Mouse (Mus musculus) brain, adult 2 months (tissue): ENCODE measurements around the gene Stxbp4.

ENCODE experiments used
- DNase-seq: peaks from one replicate; pipeline ENCODE4 v3.0.0; 2011; ENCODE audit warnings: low read depth, low spot score

Gene Stxbp4

DNA sequence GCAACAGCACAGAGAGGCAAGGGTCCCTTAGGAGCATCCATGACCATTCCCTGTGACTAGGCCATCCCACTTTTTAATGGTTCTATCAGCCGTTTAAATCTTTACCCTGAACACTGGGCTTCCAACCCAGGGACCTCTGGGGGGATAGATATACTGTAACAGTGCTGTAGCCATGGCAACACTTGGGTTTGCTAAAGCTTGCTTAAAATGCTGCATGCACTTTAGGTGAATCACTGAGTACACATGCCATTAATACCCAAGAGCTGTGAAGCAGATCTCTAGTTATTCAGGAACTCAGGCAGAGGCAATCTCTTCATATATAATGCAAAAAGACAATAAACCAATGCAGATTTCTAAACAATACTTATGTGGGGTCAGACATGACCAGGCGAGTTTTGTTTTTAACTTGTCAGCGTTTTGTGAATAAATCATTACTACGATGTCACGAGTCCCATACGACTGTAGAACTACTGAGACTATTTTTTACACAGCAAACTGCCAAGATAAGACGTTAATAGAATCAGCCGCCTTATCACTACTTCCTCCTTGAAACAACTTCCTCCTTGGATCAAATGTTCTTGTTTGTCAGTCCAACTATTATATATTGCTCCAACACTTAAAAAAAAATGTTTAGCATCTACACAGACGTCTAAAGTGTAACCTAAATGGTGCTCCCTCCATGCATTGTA is 79.4 kb downstream of the Stxbp4 start:
- DNase-seq, result peak; percentile 25

DNA sequence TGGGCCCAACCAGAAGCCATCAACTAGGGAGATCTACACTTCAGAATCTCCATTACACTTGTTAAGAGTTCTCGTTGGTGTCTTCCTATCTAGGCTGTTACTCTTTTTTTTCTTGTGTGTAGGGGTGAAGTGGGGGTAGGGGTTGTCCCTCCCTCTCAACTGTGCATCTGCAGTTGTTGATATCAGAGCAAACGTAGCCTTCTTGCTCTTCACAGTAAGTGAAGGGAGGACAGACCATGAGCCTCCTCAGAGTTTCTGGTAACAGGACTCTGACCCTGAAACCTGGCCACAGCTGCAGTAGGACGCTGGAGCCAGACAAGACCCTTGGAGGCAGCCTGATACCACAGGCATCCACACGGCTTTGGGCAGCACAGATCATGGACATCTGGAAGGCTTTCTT is 81.4 kb downstream of the Stxbp4 start:
- no peak for DNase-seq

DNA sequence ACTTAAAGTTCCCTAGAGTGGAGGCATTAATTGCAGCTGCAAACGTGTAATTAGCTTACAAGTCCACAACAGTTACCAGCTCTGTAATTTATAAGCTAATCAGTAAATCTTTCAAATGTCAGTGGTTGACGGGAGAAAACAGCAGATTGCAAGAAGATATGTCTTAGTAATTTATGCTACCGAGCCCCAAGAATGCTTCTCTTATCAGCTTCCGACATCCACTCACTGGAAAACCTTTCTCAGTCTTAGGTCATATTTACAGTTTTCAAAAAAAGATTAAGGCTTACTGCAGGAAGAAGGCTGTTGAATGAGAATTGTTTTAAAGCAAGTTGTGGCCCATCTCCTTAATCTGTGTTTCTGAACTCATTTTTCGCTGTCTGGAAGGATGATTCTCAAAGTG is 83.9 kb downstream of the Stxbp4 start:
- DNase-seq, result no peak

DNA sequence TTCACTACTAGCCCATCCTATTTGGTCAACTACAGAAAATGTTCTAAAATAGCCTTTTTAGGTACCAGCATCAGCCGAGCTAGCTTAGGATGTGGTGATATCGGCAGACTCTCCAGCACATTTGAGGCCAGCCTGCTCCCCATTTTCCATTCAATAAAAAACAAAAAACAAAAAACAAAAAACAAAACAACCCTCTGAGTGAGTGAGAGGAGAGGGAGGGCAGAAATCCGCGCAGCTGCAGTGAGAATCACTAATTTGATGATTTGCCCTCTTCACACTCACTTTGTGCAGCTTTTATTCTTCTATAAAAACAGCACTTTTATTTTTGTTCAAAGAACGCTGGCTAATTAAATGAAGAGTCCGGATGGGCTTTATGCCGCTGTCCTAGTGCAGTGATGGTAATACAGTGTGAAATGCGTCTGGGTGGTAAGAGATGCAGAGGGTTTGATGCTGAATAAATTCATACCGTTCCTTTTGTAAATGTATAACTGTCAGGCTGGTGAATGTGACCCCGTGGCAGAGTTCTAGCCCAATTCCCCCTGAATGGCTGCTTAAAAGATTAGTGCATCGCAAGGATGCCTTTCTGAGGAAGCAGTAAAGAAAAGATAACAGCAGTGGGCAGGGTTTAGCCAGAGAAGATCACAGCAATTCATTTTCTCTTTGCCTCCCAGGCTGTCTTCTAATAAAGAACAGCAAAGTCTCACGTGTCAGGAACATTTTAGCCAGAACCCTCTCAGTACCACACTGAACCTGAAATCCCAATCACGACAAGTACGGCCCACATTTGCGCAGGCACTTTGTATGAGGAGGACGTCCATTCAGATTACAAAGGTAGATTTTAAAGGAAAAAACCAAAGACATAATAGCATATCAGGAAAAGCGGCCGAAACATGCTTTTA is 85.3 kb downstream of the Stxbp4 start:
- DNase-seq, result no peak

DNA sequence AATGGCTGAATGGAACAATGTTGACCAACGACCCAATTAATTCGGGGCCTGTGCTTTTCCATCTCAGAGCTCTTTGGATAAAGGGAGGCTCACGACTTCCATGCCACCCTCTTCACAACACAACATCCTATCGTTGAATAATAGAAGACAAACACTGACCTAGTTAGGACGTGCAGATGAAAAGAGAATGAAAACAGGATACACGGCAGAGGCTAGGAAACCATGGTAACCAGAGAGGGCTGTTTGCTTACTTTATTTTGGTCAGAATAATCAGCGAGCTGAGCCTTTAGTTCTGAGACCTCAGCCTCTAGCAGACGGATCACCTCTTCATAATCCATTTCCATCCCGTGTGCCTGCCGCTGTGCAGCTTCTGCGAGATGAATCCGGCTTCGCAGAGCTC is 89.3 kb downstream of the Stxbp4 start:
- peak; percentile 69 for DNase-seq

DNA sequence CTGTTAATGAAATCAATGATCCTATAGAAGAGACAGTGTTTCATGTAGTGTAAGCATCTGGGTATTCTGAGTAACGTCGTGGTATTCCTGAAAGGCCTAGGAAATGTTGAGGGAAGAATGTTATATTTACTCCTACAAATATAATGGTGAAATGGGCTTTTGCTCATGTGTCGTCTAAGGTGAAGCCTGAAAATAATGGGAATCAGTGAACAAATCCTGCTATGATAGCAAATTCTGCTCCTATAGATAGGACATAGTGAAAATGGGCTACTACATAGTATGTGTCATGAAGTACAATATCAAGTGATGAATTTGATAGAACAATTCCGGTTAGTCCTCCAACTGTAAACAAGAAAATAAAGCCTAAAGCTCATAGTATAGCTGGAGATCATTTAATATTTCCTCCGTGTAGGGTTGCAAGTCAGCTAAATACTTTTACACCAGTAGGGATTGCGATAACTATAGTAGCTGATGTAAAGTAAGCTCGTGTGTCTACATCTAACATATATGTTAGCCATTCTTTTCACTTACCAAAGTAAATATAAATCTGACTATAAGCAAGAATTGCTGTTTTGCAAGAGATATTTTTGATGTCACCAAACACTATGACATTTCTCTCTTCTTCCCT is 99.1 kb downstream of the Stxbp4 start:
- no peak for DNase-seq

DNA sequence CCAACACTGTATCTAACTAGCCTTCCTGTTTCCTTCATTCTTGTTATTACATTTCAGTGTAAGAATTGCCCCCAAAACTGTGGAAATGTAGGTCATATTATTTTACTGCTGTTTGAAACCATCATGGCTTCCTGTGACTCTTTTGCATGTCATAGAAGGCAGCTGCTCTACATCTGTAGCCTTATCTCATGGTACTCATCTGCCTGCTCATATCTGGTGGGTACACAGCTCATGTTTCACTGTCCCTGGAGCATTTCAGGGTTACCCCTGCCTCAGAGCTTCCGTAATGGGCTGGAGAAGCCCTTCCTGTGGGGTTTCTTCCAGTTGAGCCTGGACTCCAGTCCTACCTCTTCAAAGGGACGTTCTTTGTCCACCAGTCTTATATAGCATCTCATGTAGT is 112.6 kb downstream of the Stxbp4 start:
- no peak for DNase-seq

DNA sequence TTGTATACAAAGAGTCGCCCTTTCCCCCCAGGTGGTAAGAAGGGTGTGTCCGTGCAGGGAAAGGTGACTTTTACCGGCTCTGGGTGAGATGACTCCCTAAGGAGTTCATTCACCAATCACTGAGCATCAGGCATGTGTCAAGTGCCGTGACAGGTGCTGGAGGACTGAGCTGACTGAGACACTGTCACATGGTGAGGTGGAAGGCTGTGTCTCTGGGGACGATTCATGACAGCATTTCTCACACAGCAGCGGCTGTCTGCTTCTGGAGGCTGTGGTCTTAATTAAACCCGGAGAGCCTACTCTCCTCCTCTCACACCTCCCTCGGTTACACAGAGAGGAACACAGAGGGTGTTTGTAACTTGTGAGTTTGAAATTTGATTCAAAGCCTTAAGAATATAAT is 116.8 kb downstream of the Stxbp4 start:
- peak; percentile 80 for DNase-seq

DNA sequence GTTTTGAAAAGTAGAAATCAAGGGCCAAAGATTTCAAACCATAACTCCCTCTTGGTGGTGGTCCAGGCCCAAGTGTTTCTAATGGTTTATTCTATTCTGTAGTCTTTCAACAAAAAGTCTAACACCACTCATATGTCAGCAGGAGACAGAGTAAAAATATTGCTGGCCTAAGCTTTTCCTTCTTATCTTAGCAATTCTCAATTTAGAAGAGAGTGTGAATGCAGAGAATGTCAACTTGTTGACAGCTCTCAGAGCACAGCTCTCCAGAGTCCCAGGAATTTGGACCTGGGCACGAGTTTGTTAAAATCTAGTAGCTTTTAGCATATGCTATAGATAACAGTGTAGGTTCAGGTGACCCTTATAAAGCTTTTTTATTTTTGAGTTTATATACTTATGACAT is 120.1 kb downstream of the Stxbp4 start:
- peak; percentile 22 for DNase-seq

DNA sequence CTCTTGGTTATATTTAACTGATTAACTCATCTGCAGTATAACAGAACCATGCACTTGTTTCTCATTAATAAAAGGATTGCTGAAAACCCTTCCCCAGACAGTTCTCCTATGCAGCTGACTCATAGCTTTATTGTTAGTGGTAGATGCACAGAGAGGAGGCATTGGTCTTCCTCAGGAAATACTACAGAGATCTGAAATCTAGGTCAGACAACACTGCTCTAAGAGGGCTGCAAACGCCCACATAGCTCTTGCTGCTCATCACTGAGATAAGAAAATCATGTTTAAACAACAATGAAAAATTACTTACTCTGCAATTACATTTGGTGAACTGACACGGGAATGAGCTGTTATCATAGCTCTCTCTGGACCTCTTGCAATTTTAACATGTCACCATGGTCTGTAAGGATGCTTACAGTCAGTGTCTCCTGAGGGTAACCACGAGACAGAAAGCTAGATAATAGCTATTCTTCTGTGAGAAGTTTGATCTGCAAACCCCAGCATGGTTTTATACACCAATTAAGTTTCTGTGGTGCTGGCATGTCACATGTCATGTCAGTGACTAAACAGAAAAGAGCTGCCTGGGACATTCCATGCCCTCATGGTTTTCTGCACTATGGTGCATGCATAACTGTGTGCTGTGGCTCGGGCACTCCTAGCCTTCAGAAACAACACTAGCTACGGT is 125.2 kb downstream of the Stxbp4 start:
- DNase-seq, result peak; percentile 63

DNA sequence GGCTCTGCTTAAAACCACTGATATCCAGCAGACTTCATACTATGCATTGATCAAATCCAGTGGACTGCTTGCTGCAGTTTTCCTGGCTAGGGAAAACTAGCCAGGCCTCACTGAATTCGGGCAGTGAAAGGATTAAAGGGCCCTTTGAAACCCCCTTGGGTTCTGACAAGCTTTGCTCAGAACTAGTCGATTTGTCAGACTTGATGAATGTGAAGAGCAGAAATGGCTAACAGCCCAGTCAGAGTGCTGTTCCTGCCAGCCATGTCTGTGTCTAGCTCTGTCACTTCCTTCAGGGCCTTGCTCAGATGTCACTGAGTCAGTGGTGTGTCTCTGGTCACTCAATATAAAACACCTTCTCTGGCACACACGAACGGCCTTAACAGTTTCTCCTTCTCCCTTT is 136.0 kb downstream of the Stxbp4 start:
- DNase-seq, result no peak

DNA sequence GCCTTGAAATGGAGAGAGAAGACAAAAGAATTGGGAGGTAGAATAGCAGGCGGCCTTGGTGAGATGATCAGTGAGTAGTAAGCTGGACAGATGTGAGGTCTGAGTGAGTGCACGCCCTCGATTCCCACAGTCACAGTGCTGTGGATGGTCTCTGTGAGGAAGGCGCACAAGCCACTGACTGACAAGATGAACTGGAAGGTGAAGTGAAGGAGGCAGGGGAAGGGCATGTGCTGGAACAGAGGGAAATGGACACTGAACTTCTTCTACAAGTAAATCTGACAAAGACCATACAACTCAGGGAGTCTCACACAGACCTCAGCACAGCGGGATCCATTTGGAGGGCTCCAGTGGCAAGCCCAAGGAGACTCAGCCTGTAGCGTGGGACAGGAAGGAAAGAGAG is 138.0 kb downstream of the Stxbp4 start:
- DNase-seq, result no peak

DNA sequence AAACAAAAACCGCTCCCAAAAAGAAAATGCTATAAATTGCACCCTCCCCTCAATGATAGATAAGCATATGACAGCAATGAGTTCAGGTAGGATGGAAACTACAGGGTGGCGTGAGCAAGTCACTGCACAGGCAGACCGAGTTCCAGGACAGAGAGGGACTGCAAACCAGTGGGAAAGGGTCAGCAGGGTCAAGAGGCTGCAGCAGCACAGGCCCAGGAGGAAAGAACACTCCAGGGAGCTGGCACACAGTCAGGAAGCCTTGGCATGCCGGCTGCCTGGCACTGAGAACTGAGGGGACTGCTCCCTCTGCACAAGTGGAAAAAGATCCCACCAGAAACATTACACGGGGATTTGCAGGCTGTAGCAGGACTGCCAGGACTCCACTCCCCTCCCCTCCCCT is 139.4 kb downstream of the Stxbp4 start:
- DNase-seq, result no peak

DNA sequence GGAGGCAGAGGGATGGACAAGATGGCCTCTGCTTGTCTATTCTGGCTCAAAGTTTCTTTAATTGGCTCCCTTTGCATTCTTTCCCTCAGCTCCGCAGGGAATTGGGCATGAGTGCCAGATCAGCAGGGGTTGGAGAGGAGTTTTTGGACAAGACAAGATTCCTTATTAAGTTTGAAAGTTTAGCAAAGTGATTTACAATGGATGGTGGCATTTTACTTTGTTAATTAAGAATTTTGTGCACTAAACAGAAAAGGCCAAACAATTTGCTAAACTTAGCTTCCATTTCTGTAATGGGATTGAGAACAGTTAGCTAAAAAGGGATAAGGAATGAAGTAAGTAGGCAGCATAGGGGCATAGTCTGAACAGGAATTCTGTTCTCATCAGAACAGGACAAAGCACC is 142.9 kb downstream of the Stxbp4 start:
- no peak for DNase-seq

DNA sequence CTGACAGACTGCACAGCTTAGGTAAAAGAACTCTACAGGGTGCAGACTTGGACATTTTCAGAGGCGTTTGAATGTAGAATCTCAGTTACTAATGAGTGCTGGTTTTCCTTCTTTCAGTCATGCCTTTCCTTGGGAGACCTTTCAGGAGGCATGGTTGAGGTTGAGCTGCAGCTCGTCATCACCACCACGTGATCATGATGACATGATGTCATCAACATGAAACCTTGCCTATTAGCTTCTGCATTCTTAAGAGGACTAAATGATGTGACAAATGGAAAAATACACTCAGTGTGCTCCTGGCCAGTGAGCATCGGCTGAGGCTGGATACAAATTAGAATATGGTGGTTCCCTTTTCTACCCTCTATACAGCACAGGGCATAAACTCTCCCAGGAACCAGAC is 145.4 kb downstream of the Stxbp4 start:
- DNase-seq, result no peak

DNA sequence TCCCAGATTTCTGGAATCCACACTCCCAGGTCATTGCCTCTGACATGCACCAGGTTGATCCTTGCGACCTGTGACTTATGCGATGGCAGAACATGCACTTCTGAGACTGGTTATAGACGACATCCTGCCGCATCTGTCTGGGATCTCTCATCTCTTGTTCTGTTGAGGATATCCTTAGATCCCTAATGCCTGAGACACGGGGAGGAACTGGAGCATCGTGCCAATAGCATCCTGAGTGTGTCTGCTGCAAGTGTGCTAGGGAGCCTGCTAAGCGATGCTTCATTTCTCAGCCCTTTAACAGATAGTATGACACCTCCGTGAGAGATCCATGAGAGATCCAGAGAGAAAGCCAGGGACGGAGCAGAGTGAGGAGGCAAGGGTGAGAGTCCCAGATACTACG is 148.7 kb downstream of the Stxbp4 start:
- DNase-seq, result no peak

DNA sequence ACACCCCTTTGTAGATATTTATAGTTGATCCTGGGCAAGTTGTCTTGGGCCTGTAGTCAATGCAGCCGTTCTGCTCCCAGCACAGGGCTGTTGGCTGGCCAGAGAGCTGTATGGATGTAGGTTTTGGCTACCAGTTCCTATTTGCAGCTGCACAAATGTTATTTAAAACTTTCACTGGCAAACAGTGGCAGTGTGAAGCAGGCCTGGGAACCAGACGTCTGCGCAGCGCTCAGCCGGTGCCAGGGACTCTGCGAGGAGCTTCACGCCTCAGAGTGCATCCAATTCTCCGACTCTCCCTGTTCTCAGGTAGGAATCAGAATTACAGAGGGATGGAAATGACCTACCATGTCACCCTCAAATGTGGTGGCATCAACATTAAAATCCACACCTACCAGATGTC is 150.2 kb downstream of the Stxbp4 start:
- DNase-seq, result peak; percentile 22

DNA sequence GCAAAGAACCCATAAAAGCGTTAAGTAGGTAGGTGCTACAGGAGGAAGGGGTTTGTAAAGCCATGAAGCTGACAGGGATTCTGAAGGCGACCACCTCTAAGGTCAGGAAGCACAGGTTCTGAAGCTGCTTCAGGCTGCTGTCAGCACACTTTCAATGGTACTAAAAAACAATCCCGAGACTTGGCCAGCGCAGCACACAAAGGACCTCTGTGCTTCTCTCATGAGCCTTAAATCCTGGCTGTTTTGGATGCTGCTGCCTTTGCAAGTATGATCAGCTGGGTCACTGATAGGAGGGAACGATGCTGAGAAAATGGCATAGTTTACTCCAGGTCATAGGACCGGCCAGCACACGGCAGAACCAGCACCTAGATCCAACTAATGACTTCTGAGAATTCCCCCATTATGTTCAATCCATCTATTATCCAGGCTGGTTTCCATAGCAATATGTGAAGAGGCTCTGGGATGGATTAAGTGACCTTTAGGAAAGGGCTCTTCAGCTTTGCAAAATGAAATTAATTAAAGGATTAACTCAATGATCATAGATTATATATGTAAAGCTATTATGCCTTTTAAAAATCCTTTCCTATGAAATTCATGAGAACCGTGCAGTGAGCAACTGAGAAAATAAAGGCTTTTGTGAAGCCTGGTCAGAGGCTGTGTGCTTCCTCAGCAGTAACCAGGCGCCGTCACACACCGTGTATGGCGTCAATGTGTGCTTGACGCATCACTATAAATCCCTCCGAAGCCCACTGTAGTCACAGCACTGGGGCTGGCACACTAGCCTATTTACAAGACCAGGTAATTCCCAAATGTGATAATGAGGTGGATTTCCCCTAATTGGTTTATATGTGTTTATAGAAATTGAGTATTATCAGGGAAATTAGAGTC is 152.9 kb downstream of the Stxbp4 start:
- no peak for DNase-seq

DNA sequence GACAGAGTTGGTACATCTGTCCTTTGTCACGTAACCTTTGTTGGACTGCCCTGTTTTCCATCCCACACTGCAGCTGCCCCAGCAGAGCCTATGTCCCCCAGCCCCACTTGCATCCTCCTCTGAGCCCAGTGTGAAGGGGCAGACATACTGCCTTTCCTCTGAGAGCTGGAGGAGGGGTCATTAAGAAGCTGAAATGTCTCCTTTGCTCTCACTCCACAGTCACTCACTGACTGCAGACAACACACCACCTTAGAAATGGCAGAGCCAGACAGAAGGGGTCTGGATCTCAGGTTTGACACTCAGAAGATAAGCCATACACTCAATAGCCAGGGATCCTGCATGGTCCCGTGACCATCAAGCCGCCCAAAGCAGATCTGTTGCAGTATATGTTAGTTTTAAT is 154.1 kb downstream of the Stxbp4 start:
- DNase-seq, result no peak

DNA sequence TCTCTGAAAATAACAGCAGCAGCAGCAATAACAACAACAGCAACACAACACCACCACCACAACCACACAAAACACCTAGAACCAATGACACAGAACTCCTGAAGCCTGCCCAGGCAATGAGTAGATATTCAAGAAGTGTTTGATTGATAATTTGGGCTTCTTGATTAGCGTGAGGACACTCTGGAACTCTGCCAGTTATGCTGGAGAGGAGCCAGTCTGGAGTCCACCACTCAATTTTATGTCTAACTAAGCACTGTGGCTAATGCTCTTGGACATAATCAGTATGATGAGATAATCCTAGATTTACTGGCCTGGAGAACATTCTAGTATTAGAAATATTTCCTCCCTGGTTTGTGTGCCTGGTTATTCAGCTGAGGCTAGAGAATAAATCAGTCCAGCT is 156.1 kb downstream of the Stxbp4 start:
- DNase-seq, result no peak

DNA sequence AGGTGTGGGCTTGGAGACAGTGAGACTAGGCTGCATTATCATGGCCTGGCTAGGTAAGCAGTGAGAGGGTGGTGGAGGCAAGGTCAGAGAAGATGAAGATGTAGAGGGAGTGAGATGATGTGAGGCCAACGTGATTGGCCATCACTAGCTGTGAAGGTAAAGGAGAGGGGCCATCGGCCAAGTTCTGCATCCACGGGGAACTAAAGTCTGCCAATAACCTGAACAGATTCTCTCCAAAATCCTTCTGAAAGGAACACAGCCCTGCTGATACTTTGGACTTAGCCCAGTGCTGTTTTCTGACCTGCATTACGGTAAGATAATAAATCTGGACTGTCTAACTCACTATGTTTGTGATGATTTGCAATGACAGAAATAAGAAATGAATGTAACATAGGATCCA is 167.6 kb downstream of the Stxbp4 start:
- peak; percentile 53 for DNase-seq
